ENCODE assay signal across 13 mouse cellular contexts in the genomic region with DNA sequence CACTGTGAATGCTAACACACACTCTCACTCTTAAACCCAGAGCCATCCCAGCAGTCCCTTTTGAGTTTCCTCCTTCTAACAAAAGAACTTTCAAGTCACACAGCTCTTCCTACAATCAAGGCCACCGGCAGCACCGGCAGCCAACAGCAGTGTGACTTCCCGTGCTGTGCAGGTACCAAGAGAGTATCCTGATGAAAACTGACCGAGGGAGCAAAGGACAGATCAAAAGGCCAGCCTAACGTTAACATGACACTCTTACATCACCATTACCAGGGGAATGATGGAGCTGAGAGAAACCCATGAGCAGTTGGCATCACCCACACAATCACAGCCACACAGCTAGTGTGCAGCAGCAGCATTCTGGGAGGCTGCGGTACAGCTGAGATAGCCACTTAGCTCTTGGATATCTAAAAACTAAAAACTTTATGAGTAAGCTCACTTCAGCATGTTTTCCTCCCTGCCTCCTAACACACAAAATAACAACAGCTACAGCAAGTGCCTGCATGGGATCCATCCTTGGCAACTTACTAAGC. TPM values are rescaled to one million over a fixed set of nuclear protein-coding genes. Genes with fewer than 3 reads are reported as not detected.
DNase-seq lines count a peak whose midpoint lies in the region; ATAC-seq lines count a peak whose summit lies in the region.
"Had no signal": no experiment of that assay in that cellular context is flagged by ENCODE, and none has a peak within 500 bp of the region (broad histone marks: within the 10 kb centered on the region; RNA-seq: fewer than 3 reads in every experiment).

No protein-coding gene starts in this region.

- H3K9me3 ChIP-seq in hindbrain, embryonic 15.5 days: no peaks in the 10 kb centered on the region
- no peaks in the 10 kb centered on the region for H3K9me3 ChIP-seq in hindbrain, embryonic 16.5 days (ENCODE audit: control insufficient read depth, low read length)
- no peaks in the 10 kb centered on the region for H3K9me3 ChIP-seq in liver, embryonic 12.5 days (replicated peaks)
- H3K9me3 ChIP-seq in embryonic facial prominence, embryonic 10.5 days: no peaks in the 10 kb centered on the region
- H3K9me3 ChIP-seq: megakaryocyte, embryonic 14.5 days had no signal

- no peak overlapping the region for H3K4me3 ChIP-seq in hindbrain, embryonic 15.5 days
- no peak overlapping the region for H3K4me3 ChIP-seq in hindbrain, embryonic 16.5 days (ENCODE audit: low read length)
- no peak overlapping the region for H3K4me3 ChIP-seq in liver, embryonic 12.5 days
- H3K4me3 ChIP-seq in embryonic facial prominence, embryonic 10.5 days: no peak overlapping the region
- H3K4me3 ChIP-seq: heart, adult 2 months; megakaryocyte, embryonic 14.5 days had no signal

- H3K4me2 ChIP-seq in hindbrain, embryonic 15.5 days: no peak overlapping the region
- H3K4me2 ChIP-seq in hindbrain, embryonic 16.5 days (ENCODE audit: low read length): no peak overlapping the region
- no peak overlapping the region for H3K4me2 ChIP-seq in liver, embryonic 12.5 days

- no peak for ATAC-seq in hindbrain, embryonic 15.5 days (ENCODE audit: low FRiP score, low read depth)
- ATAC-seq in hindbrain, embryonic 16.5 days: no peak
- no peak for ATAC-seq in liver, embryonic 12.5 days

- H3K9ac ChIP-seq in hindbrain, embryonic 15.5 days: no peak overlapping the region
- no peak overlapping the region for H3K9ac ChIP-seq in hindbrain, embryonic 16.5 days (ENCODE audit: low read depth, low read length)
- no peak overlapping the region for H3K9ac ChIP-seq in liver, embryonic 12.5 days

- peak overlapping the region; percentile 61 for H3K27ac ChIP-seq in hindbrain, embryonic 15.5 days (replicated peaks)
- no peak overlapping the region for H3K27ac ChIP-seq in hindbrain, embryonic 16.5 days (ENCODE audit: low read depth, low read length)
- H3K27ac ChIP-seq in liver, embryonic 12.5 days: peak overlapping the region; percentile 67
- peak overlapping the region; percentile 59 for H3K27ac ChIP-seq in embryonic facial prominence, embryonic 10.5 days (replicated peaks)
- H3K27ac ChIP-seq: heart, adult 2 months had no signal

- no peaks in the 10 kb centered on the region for H3K27me3 ChIP-seq in hindbrain, embryonic 15.5 days
- no peaks in the 10 kb centered on the region for H3K27me3 ChIP-seq in hindbrain, embryonic 16.5 days (replicated peaks; ENCODE audit: control insufficient read depth, insufficient read depth, low read length)
- no peaks in the 10 kb centered on the region for H3K27me3 ChIP-seq in liver, embryonic 12.5 days (replicated peaks)
- H3K27me3 ChIP-seq in embryonic facial prominence, embryonic 10.5 days (replicated peaks; ENCODE audit: low read depth, poor library complexity, severe bottlenecking): no peaks in the 10 kb centered on the region
- H3K27me3 ChIP-seq: CH12.LX; megakaryocyte, embryonic 14.5 days had no signal

- no peaks in the 10 kb centered on the region for H3K36me3 ChIP-seq in hindbrain, embryonic 15.5 days
- no peaks in the 10 kb centered on the region for H3K36me3 ChIP-seq in hindbrain, embryonic 16.5 days (ENCODE audit: control insufficient read depth, insufficient read depth, low read length)
- H3K36me3 ChIP-seq in liver, embryonic 12.5 days: peaks cover 6% of the 10 kb centered on the region; the same call in 1 of the 2 replicates
- peaks cover 19% of the 10 kb centered on the region for H3K36me3 ChIP-seq in embryonic facial prominence, embryonic 10.5 days (replicated peaks)

- WGBS in hindbrain, embryonic 15.5 days: 48% methylated on average over 6 of the region's 6 CpGs
- 43% methylated on average over 6 of the region's 6 CpGs for WGBS in hindbrain, embryonic 16.5 days
- WGBS in liver, embryonic 12.5 days (ENCODE audit: insufficient replicate concordance): 39% methylated on average over 6 of the region's 6 CpGs
- 45% methylated on average over 6 of the region's 6 CpGs for WGBS in embryonic facial prominence, embryonic 10.5 days

- H3K4me1 ChIP-seq in hindbrain, embryonic 15.5 days (replicated peaks): peaks cover 17% of the 10 kb centered on the region
- peaks cover 7% of the 10 kb centered on the region; the same call in 1 of the 2 replicates for H3K4me1 ChIP-seq in hindbrain, embryonic 16.5 days (ENCODE audit: control insufficient read depth, insufficient read depth, low read depth, low read length)
- peaks cover 88% of the 10 kb centered on the region for H3K4me1 ChIP-seq in liver, embryonic 12.5 days
- peaks cover 40% of the 10 kb centered on the region for H3K4me1 ChIP-seq in embryonic facial prominence, embryonic 10.5 days

- DNase-seq in liver: no peak
- no peak for DNase-seq in embryonic facial prominence, embryonic 10.5 days (ENCODE audit: low spot score)
- peak; percentile 37 to 43 for DNase-seq in kidney, postnatal 36 days
- no peak for DNase-seq in cerebellum, adult 11 months
- DNase-seq: cerebellum, adult 9-11 months; heart, adult 2 months; lung, adult 18-20 months; thymus, postnatal 4 days had no signal

RNA-seq across cellular contexts. Expression of gene Lrp6, which starts 39.1 kb away (rescaled TPM):
- polyA plus RNA-seq in hindbrain, embryonic 15.5 days (2015; fragmentation: Nextera tagmentation; extraction: Ambion mirVana): 16.4 and 16.8 TPM in 2 replicates
- polyA plus RNA-seq in hindbrain, embryonic 16.5 days (2015; fragmentation: Nextera tagmentation; extraction: Ambion mirVana): 12.6 and 15.4 TPM in 2 replicates
- 12.6 and 13.1 TPM in 2 replicates for polyA plus RNA-seq in liver, embryonic 12.5 days (2016; fragmentation: Nextera tagmentation; extraction: Ambion mirVana)
- 27.1 and 27.8 TPM in 2 replicates for polyA plus RNA-seq in embryonic facial prominence, embryonic 10.5 days (2016; fragmentation: Nextera tagmentation; extraction: Ambion mirVana)

Comparison
In these comparisons a context has a peak if more than half of its experiments do, and no peak if none do; other contexts are left out.
1. DNase-seq: peak in kidney, postnatal 36 days (2 of 2); none in liver (single experiment), embryonic facial prominence, embryonic 10.5 days (single experiment) and cerebellum, adult 11 months (single experiment).